Mouse (Mus musculus) adrenal gland, postnatal 14 days (tissue): Measurements from ENCODE around the gene 2310022A10Rik. TPM values are rescaled to one million over a fixed set of nuclear protein-coding genes. Genes with fewer than 3 reads are reported as not detected.
"Not testable (repeated sequence)": the region's sequence is repeated elsewhere in the genome, so short reads cannot be mapped to it uniquely, and the experiment has no call there.

Source experiments
- DNase-seq: peaks from one replicate; pipeline ENCODE4 v3.0.0; 2021; ENCODE audit warnings: mixed read lengths
- total RNA-seq: library from RNA; stranded (reverse); gene quantifications from 2 replicates; pipeline ENCODE4 v1.2.3, GENCODE M21; 2021

The 2310022A10Rik gene
- total RNA-seq, 1 experiment from 2014 or later: 13.6 TPM

- no peak for DNase-seq
These were observed 60.9 kb downstream of the 2310022A10Rik start for GRCm38 (mm10) chr7:27613751-27614499.

- peak; percentile 26 for DNase-seq
These were observed 68.0 kb downstream of the 2310022A10Rik start for GRCm38 (mm10) chr7:27621028-27621427.

- no peak for DNase-seq
These were observed 69.2 kb downstream of the 2310022A10Rik start for GRCm38 (mm10) chr7:27622234-27622633.

GRCm38 (mm10) chr7:27624967-27625366, 71.9 kb downstream of the 2310022A10Rik start:
- DNase-seq: peak; percentile 51

- DNase-seq: no peak
These were observed 74.7 kb downstream of the 2310022A10Rik start for GRCm38 (mm10) chr7:27627707-27628106.

GRCm38 (mm10) chr7:27628190-27628589, 75.2 kb downstream of the 2310022A10Rik start:
- peak; percentile 50 for DNase-seq

GRCm38 (mm10) chr7:27628816-27629215, 75.8 kb downstream of the 2310022A10Rik start:
- not testable (repeated sequence) for DNase-seq

GRCm38 (mm10) chr7:27631439-27631838, 78.4 kb downstream of the 2310022A10Rik start:
- no peak for DNase-seq

Other genes starting within 250 kb of the 2310022A10Rik start
- gene Ltbp4, start 215.5 kb upstream of the 2310022A10Rik start, total RNA-seq: 122 and 126 TPM in 2 replicates
- 16.1 and 26.1 TPM in 2 replicates for gene Shkbp1, start 197.2 kb upstream of the 2310022A10Rik start, total RNA-seq
- 1.8 TPM in 2 replicates for gene Gm20479, start 195.8 kb upstream of the 2310022A10Rik start, total RNA-seq
- 0.74 and 1.5 TPM in 2 replicates for gene Sptbn4, start 105.5 kb upstream of the 2310022A10Rik start, total RNA-seq
- 72.6 and 76.9 TPM in 2 replicates for gene Blvrb, start 105.3 kb upstream of the 2310022A10Rik start, total RNA-seq
- 12.9 and 15.7 TPM in 2 replicates for gene Sertad3, start 79.5 kb upstream of the 2310022A10Rik start, total RNA-seq
- gene Sertad1, start 66.3 kb upstream of the 2310022A10Rik start, total RNA-seq: 24.5 and 26.3 TPM in 2 replicates
- 2.7 and 3.5 TPM in 2 replicates for gene Prx, start 53.9 kb upstream of the 2310022A10Rik start, total RNA-seq
- gene Hipk4, start 30.0 kb upstream of the 2310022A10Rik start, total RNA-seq: 0.44 and 0.64 TPM in 2 replicates
- gene Pld3, start within 50 bp of the 2310022A10Rik start, total RNA-seq: 87.2 and 100 TPM in 2 replicates
- 197 and 255 TPM in 2 replicates for gene Akt2, start 38.3 kb downstream of the 2310022A10Rik start, total RNA-seq
- gene Ttc9b, start 100.7 kb downstream of the 2310022A10Rik start, total RNA-seq: 0.26 and 0.83 TPM in 2 replicates
- 25.3 and 29.6 TPM in 2 replicates for gene Map3k10, start 121.4 kb downstream of the 2310022A10Rik start, total RNA-seq
- gene Zfp607b, start 136.1 kb downstream of the 2310022A10Rik start, total RNA-seq: 1.6 and 2.6 TPM in 2 replicates
- 12.5 and 16.0 TPM in 2 replicates for gene Zfp60, start 178.2 kb downstream of the 2310022A10Rik start, total RNA-seq